Mouse (Mus musculus) left cerebral cortex, adult 8-10 months (tissue): ENCODE results near the gene Camk1d. TPM values are rescaled to one million over a fixed set of nuclear protein-coding genes. Genes with fewer than 3 reads are reported as not detected.
"Not testable (repeated sequence)": the region's sequence is repeated elsewhere in the genome, so short reads cannot be mapped to it uniquely, and the experiment has no call there.

Source experiments
- DNase-seq, 2 experiments: peaks; one replicate each; pipeline ENCODE4 v3.0.0; 2022; ENCODE audit warnings: low spot score in 2 of 2
- total RNA-seq, 4 experiments: library from RNA; stranded (reverse); gene quantifications; 2 replicates each; pipeline ENCODE4 v1.2.4; 2022

Camk1d gene
- total RNA-seq, 4 experiments from 2014 or later, result 110 to 134 (median 127) TPM

- no peak for DNase-seq
Observed at GRCm38 (mm10) chr2:5579391-5579790, 134.9 kb downstream of the Camk1d start.

- DNase-seq, result no peak
Observed at GRCm38 (mm10) chr2:5577399-5578129, 136.8 kb downstream of the Camk1d start.

- DNase-seq, result no peak
Observed at GRCm38 (mm10) chr2:5572314-5573006, 141.9 kb downstream of the Camk1d start.

GRCm38 (mm10) chr2:5566611-5567010 lies 147.7 kb downstream of the Camk1d start:
- DNase-seq, result no peak

GRCm38 (mm10) chr2:5563685-5564084 lies 150.6 kb downstream of the Camk1d start:
- DNase-seq, result no peak

GRCm38 (mm10) chr2:5561446-5561845 lies 152.9 kb downstream of the Camk1d start:
- DNase-seq, result no peak

- DNase-seq, result peak in 1 of 2 experiments; percentile 50
Observed at GRCm38 (mm10) chr2:5553264-5553663, 161.1 kb downstream of the Camk1d start.

- no peak for DNase-seq
Observed at GRCm38 (mm10) chr2:5551758-5552255, 162.5 kb downstream of the Camk1d start.

GRCm38 (mm10) chr2:5549334-5549733 lies 165.0 kb downstream of the Camk1d start:
- no peak for DNase-seq

GRCm38 (mm10) chr2:5548872-5549271 lies 165.4 kb downstream of the Camk1d start:
- DNase-seq, result peak in 1 of 2 experiments; percentile 50

GRCm38 (mm10) chr2:5540870-5541269 lies 173.4 kb downstream of the Camk1d start:
- DNase-seq, result no peak

- not testable (repeated sequence) for DNase-seq
Observed at GRCm38 (mm10) chr2:5539894-5540293, 174.4 kb downstream of the Camk1d start.

GRCm38 (mm10) chr2:5533868-5534267 lies 180.4 kb downstream of the Camk1d start:
- DNase-seq, result peak in 1 of 2 experiments; percentile 47

- DNase-seq, result no peak
Observed at GRCm38 (mm10) chr2:5529992-5530391, 184.3 kb downstream of the Camk1d start.

- DNase-seq, result peak in 1 of 2 experiments; percentile 32
Observed at GRCm38 (mm10) chr2:5519221-5519669, 195.1 kb downstream of the Camk1d start.

GRCm38 (mm10) chr2:5515106-5515505 lies 199.2 kb downstream of the Camk1d start:
- DNase-seq, result no peak

- DNase-seq, result no peak
Observed at GRCm38 (mm10) chr2:5514095-5514494, 200.2 kb downstream of the Camk1d start.

- DNase-seq, result no peak
Observed at GRCm38 (mm10) chr2:5513621-5514020, 200.7 kb downstream of the Camk1d start.

GRCm38 (mm10) chr2:5510042-5510441 lies 204.3 kb downstream of the Camk1d start:
- no peak for DNase-seq

- no peak for DNase-seq
Observed at GRCm38 (mm10) chr2:5499620-5500019, 214.7 kb downstream of the Camk1d start.

GRCm38 (mm10) chr2:5489916-5490315 lies 224.4 kb downstream of the Camk1d start:
- no peak for DNase-seq

GRCm38 (mm10) chr2:5487344-5487743 lies 227.0 kb downstream of the Camk1d start:
- no peak for DNase-seq
